Mouse (Mus musculus) liver, embryonic 12.5 days (tissue): ENCODE measurements around the gene Ip6k2. TPM values are rescaled to one million over a fixed set of nuclear protein-coding genes. Genes with fewer than 3 reads are reported as not detected.
A peak's percentile ranks its signal among the peaks of the same experiment; 100 is the strongest.

Experiments
- ATAC-seq: fragments of 200-750 bp; cut with Nextera tagmentation; 2 replicates; pipeline ENCODE4 v1.8.0; 2017; ENCODE audit warnings: moderate number of reproducible peaks, mild to moderate bottlenecking, moderate library complexity
- H3K27ac ChIP-seq: fragments of 300-500 bp; sonication (generic); 2 replicates; pipeline ENCODE4 v1.5.1; 2016; ENCODE audit warnings: mild to moderate bottlenecking
- H3K27me3 ChIP-seq: fragments of 300-500 bp; sonication (generic); replicated peaks from 2 replicates; pipeline ENCODE4 v1.6.1; 2016; ENCODE audit warnings: mild to moderate bottlenecking, moderate library complexity
- H3K36me3 ChIP-seq: fragments of 300-500 bp; sonication (generic); 2 replicates; pipeline ENCODE4 v1.6.1; 2016; ENCODE audit warnings: mild to moderate bottlenecking, moderate library complexity
- H3K4me1 ChIP-seq: fragments of 300-500 bp; sonication (generic); 2 replicates; pipeline ENCODE4 v1.6.1; 2016
- H3K4me2 ChIP-seq: fragments of 300-500 bp; sonication (generic); 2 replicates; pipeline ENCODE4 v1.6.1; 2016; ENCODE audit warnings: mild to moderate bottlenecking, moderate library complexity
- H3K4me3 ChIP-seq: fragments of 300-500 bp; sonication (generic); 2 replicates; pipeline ENCODE4 v1.5.1; 2016; ENCODE audit warnings: mild to moderate bottlenecking, moderate library complexity
- H3K9ac ChIP-seq: fragments of 300-500 bp; sonication (generic); 2 replicates; pipeline ENCODE4 v1.6.1; 2016; ENCODE audit warnings: mild to moderate bottlenecking, moderate library complexity
- H3K9me3 ChIP-seq: fragments of 300-500 bp; sonication (generic); replicated peaks from 2 replicates; pipeline ENCODE4 v1.6.1; 2016; ENCODE audit warnings: mild to moderate bottlenecking, moderate library complexity
- WGBS: fragments of 180-500 bp; shearing (Covaris S2); methylation state at CpG from one replicate; pipeline ENCODE4 v1.1.7; 2016; ENCODE audit not compliant: insufficient replicate concordance; 5-methylcytosine and 5-hydroxymethylcytosine counted together
- polyA plus RNA-seq: library from polyadenylated mRNA; unstranded; fragments of >200 nt; fragmentation: Nextera tagmentation; extraction: Ambion mirVana; gene quantifications from 2 replicates; pipeline ENCODE4 v1.2.1, GENCODE M21; 2016

Gene Ip6k2
- polyA plus RNA-seq, 1 experiment from 2014 or later, result 15.7 TPM

DNA sequence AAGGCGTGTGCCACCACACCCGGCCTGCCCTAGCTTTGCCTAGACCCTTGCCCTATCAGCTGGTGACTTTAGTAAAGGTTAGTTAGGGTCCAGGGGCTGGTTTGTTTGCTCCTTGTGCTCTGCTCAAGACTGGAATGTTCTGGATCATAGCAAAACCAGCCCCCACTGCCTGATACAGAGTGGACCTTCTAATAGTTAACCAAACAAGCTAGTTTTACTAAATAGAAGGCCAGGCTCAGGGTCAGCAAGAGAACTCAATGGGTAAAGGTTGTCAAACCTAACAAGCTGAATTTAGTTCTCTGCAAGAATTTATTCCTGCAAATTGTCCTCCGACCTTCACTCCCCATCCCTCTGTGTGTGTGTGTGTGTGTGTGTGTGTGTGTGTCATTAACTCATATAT, 29.6 kb upstream of the Ip6k2 start:
- no peak overlapping the region for H3K4me2 ChIP-seq
- no peak overlapping the region for H3K9ac ChIP-seq
- no peak for ATAC-seq
- H3K36me3 ChIP-seq, result no peaks in the 10 kb centered on the region
- H3K4me3 ChIP-seq, result no peak overlapping the region
- 57% methylated on average over 3 of the region's 3 CpGs for WGBS
- H3K9me3 ChIP-seq, result no peaks in the 10 kb centered on the region
- peaks cover 1% of the 10 kb centered on the region for H3K4me1 ChIP-seq
- 0 out of 2 replicates have a peak, but pooled peaks cover 11% of the 10 kb centered on the region for H3K27me3 ChIP-seq
- no peak overlapping the region for H3K27ac ChIP-seq

- WGBS, result 80% methylated on average over 5 of the region's 5 CpGs
- Histone ChIP-seq H3K27ac (no peak overlapping the region), H3K9me3 (no peaks in the 10 kb centered on the region), H3K4me3 (no peak overlapping the region), H3K27me3 (0 out of 2 replicates have a peak, but pooled peaks cover 11% of the 10 kb centered on the region), H3K4me1 (no peaks in the 10 kb centered on the region), H3K4me2 (no peak overlapping the region), H3K36me3 (no peaks in the 10 kb centered on the region), H3K9ac (no peak overlapping the region)
- ATAC-seq, result no peak
Observed at GRCm38 (mm10) chr9:108754423-108754822, 29.2 kb upstream of the Ip6k2 start.

DNA sequence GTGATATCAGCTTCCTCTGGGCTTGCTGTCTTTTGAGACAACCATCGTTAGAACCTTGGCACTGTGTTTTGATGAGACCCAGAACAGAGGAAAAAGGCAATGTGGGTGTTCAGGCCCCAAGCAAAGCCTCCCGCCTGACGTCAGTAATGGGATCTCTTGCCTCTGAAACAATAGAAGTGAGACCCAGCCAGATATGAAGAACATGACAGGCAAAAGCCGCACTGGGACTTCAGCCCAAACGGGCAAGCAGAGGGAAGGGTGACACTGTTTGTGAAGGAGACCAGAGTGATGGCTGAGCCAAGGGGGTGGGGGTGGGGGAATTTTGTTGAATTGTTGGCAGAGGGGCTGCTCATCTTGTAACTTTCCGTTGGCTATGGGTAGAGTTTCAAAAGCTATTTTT, 26.2 kb upstream of the Ip6k2 start:
- no peak overlapping the region for H3K9ac ChIP-seq
- H3K36me3 ChIP-seq, result no peaks in the 10 kb centered on the region
- H3K4me3 ChIP-seq, result no peak overlapping the region
- WGBS, result 60% methylated on average over 6 of the region's 6 CpGs
- ATAC-seq, result no peak
- no peak overlapping the region for H3K27ac ChIP-seq
- no peaks in the 10 kb centered on the region for H3K4me1 ChIP-seq
- no peak overlapping the region for H3K4me2 ChIP-seq
- no peaks in the 10 kb centered on the region for H3K9me3 ChIP-seq
- peaks cover 20% of the 10 kb centered on the region; the same call in 1 of the 2 replicates for H3K27me3 ChIP-seq

DNA sequence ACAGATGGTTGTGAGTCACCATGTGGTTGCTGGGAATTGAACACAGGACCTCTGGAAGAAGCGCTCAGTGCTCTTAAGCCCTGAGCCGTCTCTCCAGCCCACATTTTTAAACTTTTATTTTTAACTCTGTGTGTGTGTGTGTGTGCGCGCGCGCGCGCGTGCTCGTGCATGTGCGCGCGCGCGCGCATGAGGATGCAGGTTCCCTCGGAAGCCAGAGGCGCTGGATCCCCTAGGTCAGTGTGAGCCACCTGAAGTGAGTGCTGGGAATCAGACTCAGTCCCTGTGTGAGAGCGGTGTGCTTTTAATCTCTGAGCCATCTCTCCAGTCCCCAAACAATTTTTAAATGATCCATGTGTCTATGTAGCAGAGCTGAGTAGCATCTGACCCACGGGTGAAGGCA, 24.5 kb upstream of the Ip6k2 start:
- Histone ChIP-seq H3K27me3 (peaks cover 20% of the 10 kb centered on the region; the same call in 1 of the 2 replicates), H3K27ac (no peak overlapping the region), H3K36me3 (no peaks in the 10 kb centered on the region), H3K9me3 (no peaks in the 10 kb centered on the region), H3K9ac (no peak overlapping the region), H3K4me3 (no peak overlapping the region), H3K4me1 (no peaks in the 10 kb centered on the region), H3K4me2 (no peak overlapping the region)
- ATAC-seq, result no peak
- WGBS, result 89% methylated on average over 20 of the region's 20 CpGs

DNA sequence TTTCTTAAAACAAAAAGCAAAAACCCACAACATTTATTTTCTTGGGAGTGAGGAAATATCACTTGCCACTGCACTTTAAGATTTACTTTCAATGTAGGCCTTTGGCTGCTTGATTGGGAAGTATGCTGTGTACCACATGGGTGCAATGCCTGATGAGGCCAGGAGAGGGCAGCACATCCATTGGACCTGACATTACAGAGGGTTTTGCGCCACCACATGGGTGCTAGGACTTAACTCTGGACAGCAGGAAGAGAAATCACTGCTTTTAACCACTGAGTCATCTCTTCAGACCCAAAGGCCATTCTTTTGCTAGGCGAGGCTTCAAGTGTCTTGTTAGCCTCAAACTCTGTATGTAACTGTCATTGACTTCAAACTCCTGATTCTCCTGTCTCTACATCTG, 23.8 kb upstream of the Ip6k2 start:
- Histone ChIP-seq H3K36me3 (no peaks in the 10 kb centered on the region), H3K4me3 (no peak overlapping the region), H3K27me3 (peaks cover 17% of the 10 kb centered on the region; the same call in 1 of the 2 replicates), H3K27ac (no peak overlapping the region), H3K4me1 (peaks cover 1% of the 10 kb centered on the region; the same call in 1 of the 2 replicates), H3K4me2 (no peak overlapping the region), H3K9ac (no peak overlapping the region), H3K9me3 (no peaks in the 10 kb centered on the region)
- 50% methylated on average over 2 of the region's 2 CpGs for WGBS
- no peak for ATAC-seq

GRCm38 (mm10) chr9:108761561-108761960, 22.0 kb upstream of the Ip6k2 start:
- Histone ChIP-seq H3K27ac (no peak overlapping the region), H3K27me3 (peaks cover 8% of the 10 kb centered on the region; the same call in 1 of the 2 replicates), H3K4me2 (no peak overlapping the region), H3K9me3 (no peaks in the 10 kb centered on the region), H3K4me1 (peaks cover 10% of the 10 kb centered on the region; the same call in 1 of the 2 replicates), H3K4me3 (no peak overlapping the region), H3K36me3 (no peaks in the 10 kb centered on the region), H3K9ac (no peak overlapping the region)
- ATAC-seq, result no peak

DNA sequence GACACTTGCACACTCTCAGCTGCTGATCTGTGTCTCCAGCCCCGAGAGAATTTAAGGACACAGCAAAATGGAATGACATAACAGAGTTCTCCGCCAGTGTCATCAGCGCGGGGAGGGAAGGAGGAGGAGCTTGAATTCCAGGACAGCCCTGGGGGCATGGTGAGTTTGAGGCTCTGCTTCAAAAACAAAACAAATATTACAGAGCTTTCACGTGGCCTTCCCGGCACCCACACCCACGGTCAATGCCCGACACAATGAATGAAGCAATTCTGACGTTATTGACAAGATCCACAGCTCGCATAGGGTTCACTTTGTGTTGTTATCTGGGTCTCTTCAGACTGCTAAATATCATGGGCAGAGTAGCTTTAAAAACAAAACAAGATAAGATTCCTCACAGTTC, 18.6 kb upstream of the Ip6k2 start:
- H3K27me3 ChIP-seq, result peaks cover 13% of the 10 kb centered on the region; the same call in 1 of the 2 replicates
- 42% methylated on average over 10 of the region's 10 CpGs for WGBS
- H3K4me1 ChIP-seq, result peaks cover 10% of the 10 kb centered on the region; the same call in 1 of the 2 replicates
- no peak for ATAC-seq
- H3K36me3 ChIP-seq, result no peaks in the 10 kb centered on the region
- H3K9ac ChIP-seq, result no peak overlapping the region
- no peak overlapping the region for H3K4me3 ChIP-seq
- H3K9me3 ChIP-seq, result no peaks in the 10 kb centered on the region
- H3K4me2 ChIP-seq, result no peak overlapping the region
- H3K27ac ChIP-seq, result no peak overlapping the region

- Histone ChIP-seq H3K36me3 (no peaks in the 10 kb centered on the region), H3K4me2 (peak overlapping the region; percentile 24), H3K9me3 (no peaks in the 10 kb centered on the region), H3K27me3 (peaks cover 19% of the 10 kb centered on the region), H3K27ac (no peak overlapping the region), H3K9ac (no peak overlapping the region), H3K4me1 (peaks cover 22% of the 10 kb centered on the region), H3K4me3 (no peak overlapping the region)
- peak; percentile 79 for ATAC-seq
- 71% methylated on average over 4 of the region's 4 CpGs for WGBS
Observed at GRCm38 (mm10) chr9:108776614-108777013, 7.0 kb upstream of the Ip6k2 start.

- H3K4me1 ChIP-seq, result peaks cover 25% of the 10 kb centered on the region
- H3K9me3 ChIP-seq, result no peaks in the 10 kb centered on the region
- 62% methylated on average over 4 of the region's 4 CpGs for WGBS
- H3K27ac ChIP-seq, result no peak overlapping the region
- peaks cover 17% of the 10 kb centered on the region for H3K27me3 ChIP-seq
- no peak for ATAC-seq
- no peak overlapping the region for H3K9ac ChIP-seq
- no peaks in the 10 kb centered on the region for H3K36me3 ChIP-seq
- no peak overlapping the region for H3K4me3 ChIP-seq
- peak overlapping the region; percentile 24 for H3K4me2 ChIP-seq
Observed at GRCm38 (mm10) chr9:108777276-108777675, 6.3 kb upstream of the Ip6k2 start.

DNA sequence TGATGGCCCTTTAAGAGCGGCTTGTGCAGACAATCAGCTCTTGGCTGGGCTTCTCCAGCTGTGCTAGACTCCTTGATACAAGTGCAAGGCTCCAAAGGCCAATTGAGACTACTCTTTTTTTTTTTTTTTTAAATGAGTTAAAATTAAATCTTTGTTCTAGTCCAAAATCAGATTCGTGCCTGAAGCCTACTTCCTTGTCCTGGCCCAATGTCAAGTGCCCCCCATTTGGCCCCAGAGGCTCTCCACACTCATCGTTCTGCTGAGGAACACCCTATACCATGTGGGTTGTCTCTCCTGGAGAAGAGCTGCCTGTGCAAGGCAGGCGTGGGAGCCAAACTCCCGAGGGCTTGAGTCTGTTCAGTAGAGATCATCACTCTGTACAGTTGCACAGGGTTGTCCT, 2.6 kb upstream of the Ip6k2 start:
- H3K9me3 ChIP-seq, result no peaks in the 10 kb centered on the region
- peaks cover 49% of the 10 kb centered on the region for H3K4me1 ChIP-seq
- H3K4me2 ChIP-seq, result no peak overlapping the region
- no peak overlapping the region for H3K27ac ChIP-seq
- ATAC-seq, result no peak
- peaks cover 6% of the 10 kb centered on the region; the same call in 1 of the 2 replicates for H3K27me3 ChIP-seq
- H3K9ac ChIP-seq, result no peak overlapping the region
- no peak overlapping the region for H3K4me3 ChIP-seq
- H3K36me3 ChIP-seq, result peaks cover 2% of the 10 kb centered on the region; the same call in 1 of the 2 replicates
- WGBS, result 55% methylated on average over 5 of the region's 5 CpGs

DNA sequence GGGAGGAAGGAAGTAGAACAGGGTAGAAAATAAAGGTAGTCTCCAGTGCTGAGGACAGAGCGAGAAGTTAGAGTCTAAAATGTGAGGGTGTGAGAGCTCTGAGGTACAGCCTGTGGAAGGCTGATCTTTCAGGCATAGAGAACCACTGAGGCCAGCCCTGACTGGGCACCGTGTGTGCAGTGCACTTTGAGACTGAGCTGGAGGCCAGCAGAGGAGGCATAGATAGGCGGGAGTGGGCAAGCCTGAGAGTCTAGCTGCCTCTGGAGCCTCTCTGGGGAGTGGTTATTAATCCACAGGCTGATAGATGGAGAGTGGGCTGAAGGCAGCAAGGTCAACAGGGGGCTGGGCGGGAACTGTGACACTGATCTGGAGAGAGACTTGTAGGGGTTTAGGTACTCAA, 1.7 kb upstream of the Ip6k2 start:
- ATAC-seq, result no peak
- Histone ChIP-seq H3K36me3 (peaks cover 10% of the 10 kb centered on the region), H3K9me3 (no peaks in the 10 kb centered on the region), H3K4me3 (no peak overlapping the region), H3K27me3 (peaks cover 4% of the 10 kb centered on the region; the same call in 1 of the 2 replicates), H3K27ac (no peak overlapping the region), H3K4me1 (peaks cover 48% of the 10 kb centered on the region), H3K9ac (no peak overlapping the region), H3K4me2 (no peak overlapping the region)
- WGBS, result 47% methylated on average over 4 of the region's 4 CpGs

GRCm38 (mm10) chr9:108782836-108783547, 604 bp upstream of the Ip6k2 start:
- Histone ChIP-seq H3K36me3 (peaks cover 17% of the 10 kb centered on the region), H3K27ac (peak overlapping the region; percentile 15; the same call in 1 of the 2 replicates), H3K4me1 (peaks cover 45% of the 10 kb centered on the region), H3K4me2 (peak overlapping the region; percentile 72), H3K9me3 (no peaks in the 10 kb centered on the region), H3K27me3 (peaks cover 4% of the 10 kb centered on the region; the same call in 1 of the 2 replicates), H3K4me3 (peak overlapping the region; percentile 93), H3K9ac (peak overlapping the region; percentile 3; the same call in 1 of the 2 replicates)
- no peak for ATAC-seq
- WGBS, result 43% methylated on average over 9 of the region's 9 CpGs
